Mouse (Mus musculus): ENCODE measurements at regions not wholly inside any gene's neighbourhood (a gene's known extent, or its start where the extent isn't known, plus 50 kb on each side); places are given as distances from the start of the nearest gene placed in this dataset.

- no peaks in the 10 kb centered on the region for H3K9me3 ChIP-seq (replicated peaks; ENCODE audit: insufficient read depth, low read length)
- DNase-seq (ENCODE audit: low read depth, low spot score): no peak
- TF ChIP-seq TAL1 (IDR thresholded peaks at IDR 0.05; ENCODE audit: low read length) (no peak), RAD21 (IDR thresholded peaks at IDR 0.05; ENCODE audit: low read depth, low read length) (no peak), HCFC1 (IDR thresholded peaks at IDR 0.05; ENCODE audit: low read depth, low read length) (no peak), ZNF384 (IDR thresholded peaks at IDR 0.05; ENCODE audit: low read depth, low read length) (no peak), CHD1 (IDR thresholded peaks at IDR 0.05; ENCODE audit: low read depth, low read length) (no peak), ELF1 (IDR thresholded peaks at IDR 0.05; ENCODE audit: low read depth, low read length) (no peak), CHD2 (IDR thresholded peaks at IDR 0.05; ENCODE audit: low read length) (no peak), MEF2A (IDR thresholded peaks at IDR 0.05; ENCODE audit: extremely low read depth, insufficient replicate concordance, low read depth, low read length, poor library complexity, severe bottlenecking) (no peak), MYC (IDR thresholded peaks at IDR 0.05; ENCODE audit: low read depth, low read length) (no peak), KAT2A (conservative IDR thresholded peaks at IDR 0.05; ENCODE audit: low read depth, low read length) (no peak), POLR2A (IDR thresholded peaks at IDR 0.05; ENCODE audit: control insufficient read depth in 1 of 2, insufficient read depth in 1 of 2, low read depth in 1 of 2, low read length in 2 of 2, poor library complexity in 1 of 2) (no peak), MYB (IDR thresholded peaks at IDR 0.05; ENCODE audit: low read depth, low read length) (no peak), SMC3 (IDR thresholded peaks at IDR 0.05; ENCODE audit: low read depth, low read length) (no peak), NRF1 (IDR thresholded peaks at IDR 0.05; ENCODE audit: insufficient read depth, low read depth, low read length, poor library complexity, severe bottlenecking) (no peak)
- H3K9ac ChIP-seq (ENCODE audit: control insufficient read depth, low read depth, low read length, poor library complexity, severe bottlenecking): no peak overlapping the region
- no peak overlapping the region for H3K27ac ChIP-seq (ENCODE audit: control insufficient read depth, low read depth, low read length)
- H3K79me2 ChIP-seq (ENCODE audit: control insufficient read depth, insufficient read depth, low read length, poor library complexity): no peaks in the 10 kb centered on the region
- no peaks in the 10 kb centered on the region for H3K27me3 ChIP-seq (ENCODE audit: control insufficient read depth in 1 of 2, insufficient read depth in 2 of 2, low read length in 2 of 2)
- H3K4me3 ChIP-seq (ENCODE audit: control insufficient read depth in 1 of 2, insufficient read depth in 1 of 2, low read depth in 2 of 2, low read length in 2 of 2): no peak overlapping the region
- no peaks in the 10 kb centered on the region for H3K4me1 ChIP-seq (ENCODE audit: control insufficient read depth in 1 of 2, insufficient read depth in 2 of 2, low read length in 2 of 2)
- no peaks in the 10 kb centered on the region for H3K36me3 ChIP-seq (ENCODE audit: control insufficient read depth in 1 of 2, insufficient read depth in 2 of 2, low read length in 2 of 2)
These were observed 324.0 kb upstream of the Kcnh8 start for GRCm38 (mm10) chr17:52278523-52278922.

DNA sequence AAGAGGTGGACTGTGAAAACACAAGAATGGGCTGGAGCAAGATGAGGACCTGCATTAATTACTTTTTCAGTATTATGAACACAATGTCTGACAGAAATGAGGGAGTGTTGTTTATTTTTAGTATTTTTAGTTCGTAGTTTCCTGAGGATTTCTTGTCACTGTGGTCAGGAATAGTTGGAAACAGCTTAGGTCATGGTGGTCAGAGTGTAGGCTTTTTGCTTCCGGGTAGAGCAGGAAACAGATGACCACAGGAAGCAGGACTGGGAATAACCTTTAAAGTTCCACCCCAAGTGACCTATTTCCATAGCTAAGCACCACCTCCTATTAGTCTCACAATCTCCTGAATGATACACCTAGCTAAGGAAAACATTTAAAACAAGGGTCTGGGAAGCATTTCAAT lies 333.7 kb upstream of the Kcnh8 start:
- H3K36me3 ChIP-seq (ENCODE audit: control insufficient read depth in 1 of 2, insufficient read depth in 2 of 2, low read length in 2 of 2): no peaks in the 10 kb centered on the region
- H3K4me1 ChIP-seq (ENCODE audit: control insufficient read depth in 1 of 2, insufficient read depth in 2 of 2, low read length in 2 of 2): no peaks in the 10 kb centered on the region
- H3K9me3 ChIP-seq (replicated peaks; ENCODE audit: insufficient read depth, low read length): no peaks in the 10 kb centered on the region
- H3K4me3 ChIP-seq (ENCODE audit: control insufficient read depth in 1 of 2, insufficient read depth in 1 of 2, low read depth in 2 of 2, low read length in 2 of 2): no peak overlapping the region
- no peaks in the 10 kb centered on the region for H3K79me2 ChIP-seq (ENCODE audit: control insufficient read depth, insufficient read depth, low read length, poor library complexity)
- no peaks in the 10 kb centered on the region for H3K27me3 ChIP-seq (ENCODE audit: control insufficient read depth in 1 of 2, insufficient read depth in 2 of 2, low read length in 2 of 2)
- no peak for DNase-seq (ENCODE audit: low read depth, low spot score)
- no peak overlapping the region for H3K9ac ChIP-seq (ENCODE audit: control insufficient read depth, low read depth, low read length, poor library complexity, severe bottlenecking)
- TF ChIP-seq MAFK (IDR thresholded peaks at IDR 0.05; ENCODE audit: borderline replicate concordance, low read depth, low read length): no peak
- TF ChIP-seq SMC3 (IDR thresholded peaks at IDR 0.05; ENCODE audit: low read depth, low read length): no peak
- TF ChIP-seq GATA1 (IDR thresholded peaks at IDR 0.05; ENCODE audit: low read depth, low read length): no peak
- no peak for TF ChIP-seq BHLHE40 (IDR thresholded peaks at IDR 0.05; ENCODE audit: borderline replicate concordance, low read depth, low read length)
- no peak for TF ChIP-seq POLR2A (IDR thresholded peaks at IDR 0.05; ENCODE audit: control insufficient read depth in 1 of 2, insufficient read depth in 1 of 2, low read depth in 1 of 2, low read length in 2 of 2, poor library complexity in 1 of 2)
- TF ChIP-seq USF2 (IDR thresholded peaks at IDR 0.05; ENCODE audit: borderline replicate concordance in 1 of 2, insufficient read depth in 1 of 2, low read depth in 1 of 2, low read length in 2 of 2): no peak
- TF ChIP-seq EP300 (IDR thresholded peaks at IDR 0.05; ENCODE audit: low read depth in 1 of 2, low read length in 2 of 2): no peak
- TF ChIP-seq ELF1 (IDR thresholded peaks at IDR 0.05; ENCODE audit: low read depth, low read length): no peak
- no peak for TF ChIP-seq NRF1 (IDR thresholded peaks at IDR 0.05; ENCODE audit: insufficient read depth, low read depth, low read length, poor library complexity, severe bottlenecking)
- TF ChIP-seq POLR2AphosphoS2 (IDR thresholded peaks at IDR 0.05; ENCODE audit: low read length): no peak
- TF ChIP-seq E2F4 (IDR thresholded peaks at IDR 0.05; ENCODE audit: borderline replicate concordance, low read depth, low read length): no peak
- no peak overlapping the region for H3K27ac ChIP-seq (ENCODE audit: control insufficient read depth, low read depth, low read length)
